Mouse (Mus musculus) right cerebral cortex, postnatal 4 days (tissue): Measurements from ENCODE around the gene Kctd4.
A peak's percentile ranks its signal among the peaks of the same experiment; 100 is the strongest.

Source experiments
- DNase-seq: peaks from one replicate; pipeline ENCODE4 v3.0.0-alpha.2; 2022

The Kctd4 gene

DNA sequence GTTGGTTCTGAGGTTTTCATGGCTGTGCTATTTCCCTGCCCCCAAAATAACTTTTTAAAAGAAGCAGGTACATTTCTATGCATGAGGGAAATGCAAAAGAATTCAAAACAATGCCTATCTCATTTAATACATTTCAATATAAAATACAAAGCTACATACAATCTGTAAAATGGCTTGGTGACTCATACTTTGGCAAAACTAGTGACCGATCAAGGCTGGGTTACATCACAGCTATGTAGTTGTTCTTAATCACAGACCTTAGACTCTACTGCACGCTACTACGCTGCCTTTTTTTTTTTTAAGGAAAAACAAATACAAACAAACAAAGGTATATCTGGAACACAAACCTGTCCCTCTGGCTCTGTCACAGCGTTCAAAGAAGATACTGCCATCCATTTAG, 37.6 kb downstream of the Kctd4 start:
- no peak for DNase-seq

DNA sequence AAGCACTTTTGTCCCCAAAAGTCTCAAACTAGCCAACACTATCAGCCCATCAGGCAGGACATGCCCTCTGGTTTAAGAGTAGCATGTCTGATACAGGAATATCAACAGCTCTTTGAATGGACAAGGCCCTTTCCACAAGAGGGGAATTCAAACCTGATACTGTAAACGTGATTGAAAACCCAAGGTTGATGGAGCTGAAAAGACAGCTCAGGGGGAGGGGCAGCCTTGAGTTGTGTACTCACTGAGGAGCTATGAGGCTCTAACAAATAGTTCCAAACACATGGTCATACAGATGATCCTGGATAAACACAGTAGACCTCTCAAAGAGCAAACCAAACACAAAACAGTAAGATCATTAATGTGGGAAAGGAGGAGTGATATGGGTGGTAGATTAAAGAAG, 43.3 kb downstream of the Kctd4 start:
- DNase-seq: no peak

DNA sequence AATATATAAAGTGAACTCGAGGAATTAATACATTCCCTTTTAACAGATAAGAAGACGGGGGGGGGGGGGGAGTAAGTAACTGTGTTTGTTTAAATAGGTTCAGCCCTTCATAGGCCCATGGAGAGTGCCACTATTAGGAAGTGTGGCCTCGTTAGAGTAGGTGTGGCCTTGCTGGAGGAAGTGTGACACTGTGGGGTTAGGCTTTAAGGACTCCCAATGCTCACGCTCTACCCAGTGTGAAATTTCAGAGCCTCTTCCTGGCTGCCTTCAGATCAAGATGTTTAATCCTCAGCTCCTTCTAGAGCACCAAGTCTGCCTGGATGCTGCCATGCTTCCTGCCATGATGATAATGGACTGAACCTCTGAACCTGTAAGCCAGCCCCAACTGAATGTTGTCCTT, 47.0 kb downstream of the Kctd4 start:
- DNase-seq: no peak

DNA sequence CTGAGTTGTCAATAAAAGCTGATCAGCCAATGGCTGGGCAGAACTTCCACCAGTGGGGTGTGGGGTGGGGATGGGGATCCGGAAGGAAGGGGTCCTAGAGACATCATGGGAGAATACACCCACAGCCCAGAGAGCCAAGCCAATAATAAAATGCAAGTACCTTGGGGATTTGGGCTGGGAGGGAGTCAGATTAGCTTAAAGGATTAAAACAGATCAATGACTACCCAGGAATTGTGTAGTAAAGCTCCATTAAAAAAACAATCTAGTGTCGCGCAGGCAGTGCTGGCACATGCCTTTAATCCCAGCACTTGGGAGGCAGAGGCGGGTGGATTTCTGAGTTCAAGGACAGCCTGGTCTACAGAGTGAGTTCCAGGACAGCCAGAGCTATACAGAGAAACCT, 50.2 kb downstream of the Kctd4 start:
- no peak for DNase-seq

DNA sequence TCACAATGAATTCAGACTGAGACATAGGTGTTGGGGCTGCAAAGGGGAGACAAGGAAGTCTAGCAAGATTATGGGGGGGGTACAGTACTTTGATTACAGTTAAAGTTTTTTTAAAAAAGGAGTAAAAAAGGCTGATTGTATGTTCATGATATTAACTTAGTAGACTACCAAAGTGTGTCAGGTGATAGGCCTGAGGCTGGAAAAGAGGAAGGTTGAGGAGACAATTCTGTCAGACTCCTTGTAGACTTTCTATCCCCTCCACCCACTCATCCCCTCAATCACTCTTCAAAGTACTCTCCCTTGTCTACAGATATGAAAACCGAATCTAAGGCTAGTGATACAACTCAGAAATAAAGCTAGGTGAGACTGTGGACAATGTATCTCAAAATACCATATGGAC, 53.4 kb downstream of the Kctd4 start:
- DNase-seq: no peak

DNA sequence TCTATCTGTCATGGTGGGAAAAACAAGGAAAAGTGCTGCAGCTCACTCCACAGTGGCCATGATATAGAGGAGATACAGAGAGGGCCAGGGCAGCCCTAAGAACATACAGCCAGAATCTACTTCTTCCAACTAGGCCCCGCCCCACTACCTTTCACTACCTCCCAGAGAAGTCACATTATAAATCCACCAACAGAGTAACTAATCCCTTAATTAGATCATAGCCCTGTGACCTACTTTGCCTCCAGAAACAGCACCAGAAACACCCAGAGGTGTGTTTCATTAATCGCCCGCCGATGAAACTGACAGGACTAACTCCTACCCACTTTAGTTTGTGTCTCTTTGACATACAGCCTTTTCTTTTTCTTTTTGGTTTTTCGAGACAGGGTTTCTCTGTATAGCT, 54.4 kb downstream of the Kctd4 start:
- DNase-seq: no peak

- peak; percentile 96 for DNase-seq
Observed at GRCm38 (mm10) chr14:76010102-76011061, 55.6 kb downstream of the Kctd4 start, which contains the start of gene Gtf2f2. Gene Gtf2f2 (minus strand): TSS chr14:76010865.

- DNase-seq: no peak
Observed at GRCm38 (mm10) chr14:76011062-76011457, 56.3 kb downstream of the Kctd4 start.

DNA sequence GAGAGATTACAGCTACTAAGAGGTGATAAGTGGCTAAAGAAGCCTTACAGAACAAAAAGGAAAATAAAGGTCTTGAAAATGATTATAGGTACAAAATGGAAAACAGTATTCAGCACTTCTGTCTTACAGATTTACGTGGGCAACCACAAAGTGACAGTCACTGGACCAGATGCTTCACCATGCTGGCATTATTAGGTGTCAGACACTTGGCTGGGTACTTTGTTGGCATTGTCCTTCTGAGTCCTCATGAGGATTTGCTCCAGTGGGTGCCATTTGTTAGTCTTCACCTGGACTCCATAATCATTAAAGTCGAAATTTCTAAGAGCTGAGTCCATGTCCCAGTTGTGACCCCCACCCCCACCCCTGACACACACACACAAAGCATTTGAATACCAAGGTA, 59.5 kb downstream of the Kctd4 start:
- DNase-seq: no peak
